Mouse (Mus musculus) embryo, embryonic 10 days (tissue): ENCODE measurements around the gene Rasl10b.

ENCODE experiments used
- DNase-seq: peaks from one replicate; pipeline ENCODE4 v3.0.0-alpha.2; 2015; ENCODE audit warnings: low spot score

Rasl10b gene

DNA sequence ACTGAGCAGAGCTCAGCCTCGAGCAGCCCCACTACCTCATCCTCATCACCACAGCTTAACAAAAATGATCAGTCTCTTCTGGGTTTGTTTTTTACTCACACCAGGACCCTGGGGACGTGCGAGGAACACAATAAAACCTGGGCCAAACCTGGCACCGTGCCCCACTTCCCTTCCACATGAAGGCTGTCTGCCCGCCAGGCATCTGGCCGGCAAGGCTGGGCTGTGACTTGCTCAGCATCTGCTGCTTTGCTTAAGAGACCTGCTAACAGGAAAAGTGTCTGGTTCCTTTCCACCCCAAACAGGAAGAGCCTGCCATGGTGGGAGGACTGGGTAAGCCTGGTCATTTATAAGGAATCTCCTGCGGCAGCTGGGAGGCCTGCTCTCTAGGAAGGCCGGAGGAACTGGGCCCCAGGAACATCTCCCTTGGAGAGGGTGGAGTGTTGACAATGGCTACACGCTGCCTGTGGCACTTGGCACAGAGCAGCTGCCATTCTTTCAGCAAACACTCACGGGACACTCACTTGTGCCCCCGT, 58.2 kb downstream of the Rasl10b start:
- DNase-seq: no peak

DNA sequence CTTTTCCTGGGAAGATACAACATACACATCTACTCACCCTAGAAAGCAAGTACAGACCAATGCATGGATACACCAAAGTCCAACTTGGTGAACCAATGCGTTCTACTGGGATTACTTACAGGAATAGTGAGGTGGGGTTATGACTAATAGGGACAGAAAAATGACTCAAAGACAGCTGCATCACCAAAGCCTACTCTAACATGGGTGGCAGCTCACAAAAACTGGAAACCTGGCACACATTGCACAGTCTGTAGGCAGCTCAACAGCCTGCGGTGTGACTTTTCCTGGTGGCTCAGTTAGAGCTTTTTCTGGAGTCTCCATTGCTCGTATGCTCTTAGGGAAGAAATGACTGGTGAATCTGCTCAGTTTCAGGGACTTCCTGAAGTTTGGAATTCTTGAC, 59.8 kb downstream of the Rasl10b start:
- DNase-seq: no peak
